Mouse (Mus musculus) limb, embryonic 14.5 days (tissue): Measurements from ENCODE around the gene Pcnx3. TPM values are rescaled to one million over a fixed set of nuclear protein-coding genes. Genes with fewer than 3 reads are reported as not detected.

Source experiments
- ATAC-seq: fragments of 200-750 bp; cut with Nextera tagmentation; 2 replicates; pipeline ENCODE4 v1.8.0; 2017; ENCODE audit warnings: low read depth, moderate number of reproducible peaks, moderate TSS enrichment; ENCODE audit not compliant: low FRiP score
- DNase-seq: peaks from one replicate; pipeline ENCODE4 v3.0.0-alpha.2; 2015; ENCODE audit warnings: low spot score
- H3K27ac ChIP-seq: fragments of 300-500 bp; sonication (generic); replicated peaks from 2 replicates; pipeline ENCODE4 v1.5.1; 2014; ENCODE audit warnings: low read depth, mild to moderate bottlenecking, low read length, moderate library complexity, mixed read lengths
- H3K27me3 ChIP-seq: fragments of 300-500 bp; sonication (generic); 2 replicates; pipeline ENCODE4 v1.6.1; 2014; ENCODE audit warnings: low read length, mixed read lengths; ENCODE audit not compliant: control insufficient read depth, insufficient read depth
- H3K36me3 ChIP-seq: fragments of 300-500 bp; sonication (generic); 2 replicates; pipeline ENCODE4 v1.6.1; 2014; ENCODE audit warnings: mild to moderate bottlenecking, low read length, moderate library complexity, mixed read lengths; ENCODE audit not compliant: control insufficient read depth, insufficient read depth
- H3K4me1 ChIP-seq: fragments of 300-500 bp; sonication (generic); 2 replicates; pipeline ENCODE4 v1.6.1; 2014; ENCODE audit warnings: antibody characterized with exemption, low read length, mixed read lengths; ENCODE audit not compliant: control insufficient read depth, insufficient read depth
- H3K4me2 ChIP-seq: fragments of 300-500 bp; sonication (generic); replicated peaks from 2 replicates; pipeline ENCODE4 v1.6.1; 2014; ENCODE audit warnings: low read depth, mild to moderate bottlenecking, low read length, moderate library complexity; ENCODE audit not compliant: severe bottlenecking
- H3K4me3 ChIP-seq: fragments of 300-500 bp; sonication (generic); replicated peaks from 2 replicates; pipeline ENCODE4 v1.5.1; 2014; ENCODE audit warnings: low read length
- H3K9ac ChIP-seq: fragments of 300-500 bp; sonication (generic); 2 replicates; pipeline ENCODE4 v1.6.1; 2014; ENCODE audit warnings: mild to moderate bottlenecking, low read depth, low read length, moderate library complexity; ENCODE audit not compliant: severe bottlenecking
- H3K9me3 ChIP-seq: fragments of 300-500 bp; sonication (generic); 2 replicates; pipeline ENCODE4 v1.6.1; 2016; ENCODE audit warnings: low read length; ENCODE audit not compliant: control insufficient read depth
- POLR2A ChIP-seq: fragments of 200-500 bp; IDR thresholded peaks from 2 replicates; pipeline ENCODE4 v1.8.0; 2012; ENCODE audit warnings: inconsistent platforms, mild to moderate bottlenecking, moderate library complexity, borderline replicate concordance; ENCODE audit not compliant: insufficient read depth, insufficient read length; ENCODE audit errors: extremely low read depth
- WGBS: fragments of 180-500 bp; shearing (Covaris S2); extraction: QIAGEN DNeasy Blood & Tissue Kit; methylation state at CpG from one replicate; pipeline ENCODE4 v1.1.7; 2014; 5-methylcytosine and 5-hydroxymethylcytosine counted together
- polyA plus RNA-seq, 2 experiments: library from polyadenylated mRNA; depleted of rRNA in 1 of 2; stranded (reverse) in 1 of 2; unstranded in 1 of 2; fragments of >200 nt; fragmentation: Nextera tagmentation in 1 of 2; extraction: Ambion mirVana in 1 of 2; gene quantifications; 2 replicates each; pipeline versions ENCODE4 v1.2.1 to v1.2.3; 2012 to 2014

Pcnx3 gene
- polyA plus RNA-seq, 2 experiments: 31.8 to 101 TPM

- Histone ChIP-seq H3K9me3 (no peaks in the 10 kb centered on the region), H3K9ac (peak within 1 kb of the TSS; percentile 88), H3K4me2 (peak within 1 kb of the TSS; percentile 95), H3K36me3 (peaks cover 39% of the 10 kb centered on the region), H3K4me1 (peaks cover 18% of the 10 kb centered on the region), H3K27me3 (no peaks in the 10 kb centered on the region), H3K27ac (peak within 1 kb of the TSS; percentile 86), H3K4me3 (peak within 1 kb of the TSS; percentile 82)
- no peak for TF ChIP-seq POLR2A
- ATAC-seq (peak; percentile 85), DNase-seq (peak; percentile 73)
- WGBS: under 1% methylated on average over 39 of the region's 109 CpGs
Measured at GRCm38 (mm10) chr19:5637069-5638047, 51.4 kb downstream of the Pcnx3 start, which contains the start of gene Rela. Gene Rela, plus strand, starts transcription at chr19:5637483.

GRCm38 (mm10) chr19:5636571-5637041 is 52.1 kb downstream of the Pcnx3 start:
- H3K9ac ChIP-seq: peak overlapping the region; percentile 88
- H3K9me3 ChIP-seq: no peaks in the 10 kb centered on the region
- TF ChIP-seq POLR2A: no peak
- no peaks in the 10 kb centered on the region for H3K27me3 ChIP-seq
- 34% methylated on average over 12 of the region's 12 CpGs for WGBS
- peaks cover 18% of the 10 kb centered on the region for H3K4me1 ChIP-seq
- DNase-seq (peak; percentile 33), ATAC-seq (no peak)
- peaks cover 31% of the 10 kb centered on the region for H3K36me3 ChIP-seq
- H3K4me3 ChIP-seq: peak overlapping the region; percentile 82
- peak overlapping the region; percentile 95 for H3K4me2 ChIP-seq
- H3K27ac ChIP-seq: peak overlapping the region; percentile 86

GRCm38 (mm10) chr19:5636036-5636570 is 52.6 kb downstream of the Pcnx3 start:
- Histone ChIP-seq H3K4me3 (no peak overlapping the region; the same call in 1 of the 2 replicates), H3K36me3 (peaks cover 26% of the 10 kb centered on the region), H3K9ac (no peak overlapping the region; the same call in 1 of the 2 replicates), H3K9me3 (no peaks in the 10 kb centered on the region), H3K27ac (no peak overlapping the region), H3K4me2 (peak overlapping the region; percentile 95), H3K27me3 (no peaks in the 10 kb centered on the region), H3K4me1 (peaks cover 18% of the 10 kb centered on the region)
- ATAC-seq (no peak), DNase-seq (no peak)
- no peak for TF ChIP-seq POLR2A
- WGBS: 73% methylated on average over 7 of the region's 7 CpGs

GRCm38 (mm10) chr19:5632120-5632519 is 56.6 kb downstream of the Pcnx3 start:
- WGBS: 63% methylated on average over 9 of the region's 9 CpGs
- ATAC-seq (no peak), DNase-seq (no peak)
- H3K27ac ChIP-seq: no peak overlapping the region
- no peak for TF ChIP-seq POLR2A
- peaks cover 7% of the 10 kb centered on the region for H3K4me1 ChIP-seq
- no peak overlapping the region for H3K4me2 ChIP-seq
- H3K36me3 ChIP-seq: no peaks in the 10 kb centered on the region
- H3K4me3 ChIP-seq: no peak overlapping the region
- no peaks in the 10 kb centered on the region for H3K27me3 ChIP-seq
- H3K9ac ChIP-seq: peak overlapping the region; percentile 7; the same call in 1 of the 2 replicates
- H3K9me3 ChIP-seq: no peaks in the 10 kb centered on the region

GRCm38 (mm10) chr19:5629907-5630306 is 58.8 kb downstream of the Pcnx3 start:
- no peak overlapping the region for H3K4me2 ChIP-seq
- no peak overlapping the region for H3K9ac ChIP-seq
- TF ChIP-seq POLR2A: no peak
- no peak overlapping the region for H3K4me3 ChIP-seq
- no peak overlapping the region for H3K27ac ChIP-seq
- no peaks in the 10 kb centered on the region for H3K36me3 ChIP-seq
- no peaks in the 10 kb centered on the region for H3K9me3 ChIP-seq
- DNase-seq: no peak
- no peaks in the 10 kb centered on the region for H3K4me1 ChIP-seq
- H3K27me3 ChIP-seq: no peaks in the 10 kb centered on the region
- ATAC-seq: no peak
